Mouse (Mus musculus): ENCODE measurements at regions not wholly inside any gene's neighbourhood (a gene's known extent, or its start where the extent isn't known, plus 50 kb on each side); places are given as distances from the start of the nearest gene placed in this dataset.

- 68% methylated on average over 7 of the region's 7 CpGs for WGBS (ENCODE audit: insufficient replicate concordance)
- no peak overlapping the region for H3K4me2 ChIP-seq (ENCODE audit: low read depth, low read length)
- DNase-seq (no peak), ATAC-seq (no peak)
- no peak for TF ChIP-seq CTCF (IDR thresholded peaks at IDR 0.05; ENCODE audit: low read depth)
- no peak for TF ChIP-seq EP300 (IDR thresholded peaks at IDR 0.05; ENCODE audit: low read depth)
- H3K4me3 ChIP-seq (ENCODE audit: low read depth, low read length): no peak overlapping the region
- H3K27ac ChIP-seq (ENCODE audit: low read depth): no peak overlapping the region
- no peaks in the 10 kb centered on the region for H3K27me3 ChIP-seq (ENCODE audit: insufficient read depth, low read length)
- H3K9ac ChIP-seq (replicated peaks): no peak overlapping the region
- no peaks in the 10 kb centered on the region for H3K36me3 ChIP-seq (replicated peaks; ENCODE audit: insufficient read depth, low read length)
- no peaks in the 10 kb centered on the region for H3K4me1 ChIP-seq (ENCODE audit: insufficient read depth)
- H3K9me3 ChIP-seq (ENCODE audit: low read length): no peaks in the 10 kb centered on the region
These were observed 674.7 kb upstream of the Sox9 start for GRCm38 (mm10) chr11:112107314-112107713.

GRCm38 (mm10) chr11:112121026-112121425 lies 661.0 kb upstream of the Sox9 start:
- H3K27ac ChIP-seq (ENCODE audit: low read depth): no peak overlapping the region
- H3K27me3 ChIP-seq (ENCODE audit: insufficient read depth, low read length): no peaks in the 10 kb centered on the region
- H3K9me3 ChIP-seq (ENCODE audit: low read length): no peaks in the 10 kb centered on the region
- WGBS (ENCODE audit: insufficient replicate concordance): 85% methylated on average over 6 of the region's 6 CpGs
- TF ChIP-seq CTCF (IDR thresholded peaks at IDR 0.05; ENCODE audit: low read depth) (no peak), EP300 (IDR thresholded peaks at IDR 0.05; ENCODE audit: low read depth) (no peak)
- no peaks in the 10 kb centered on the region for H3K36me3 ChIP-seq (replicated peaks; ENCODE audit: insufficient read depth, low read length)
- no peak for ATAC-seq
- DNase-seq: no peak
- no peak overlapping the region for H3K4me3 ChIP-seq (ENCODE audit: low read depth, low read length)
- H3K9ac ChIP-seq (replicated peaks): no peak overlapping the region
- H3K4me1 ChIP-seq (ENCODE audit: insufficient read depth): no peaks in the 10 kb centered on the region
- no peak overlapping the region for H3K4me2 ChIP-seq (ENCODE audit: low read depth, low read length)

- ATAC-seq: no peak
- Histone ChIP-seq H3K27ac (ENCODE audit: low read depth) (no peak overlapping the region), H3K27me3 (ENCODE audit: insufficient read depth, low read length) (no peaks in the 10 kb centered on the region), H3K9ac (replicated peaks) (no peak overlapping the region), H3K9me3 (ENCODE audit: low read length) (no peaks in the 10 kb centered on the region), H3K36me3 (replicated peaks; ENCODE audit: insufficient read depth, low read length) (no peaks in the 10 kb centered on the region), H3K4me2 (ENCODE audit: low read depth, low read length) (no peak overlapping the region), H3K4me3 (ENCODE audit: low read depth, low read length) (no peak overlapping the region), H3K4me1 (ENCODE audit: insufficient read depth) (no peaks in the 10 kb centered on the region)
- TF ChIP-seq EP300 (IDR thresholded peaks at IDR 0.05; ENCODE audit: low read depth) (no peak), CTCF (IDR thresholded peaks at IDR 0.05; ENCODE audit: low read depth) (no peak)
- 55% methylated on average over 5 of the region's 5 CpGs for WGBS (ENCODE audit: insufficient replicate concordance)
- DNase-seq: no peak
These were observed 660.2 kb upstream of the Sox9 start for GRCm38 (mm10) chr11:112121831-112122230.

- 67% methylated on average over 12 of the region's 12 CpGs for WGBS (ENCODE audit: insufficient replicate concordance)
- no peak for TF ChIP-seq EP300 (IDR thresholded peaks at IDR 0.05; ENCODE audit: low read depth)
These were observed 656.6 kb upstream of the Sox9 start for GRCm38 (mm10) chr11:112125249-112125933.

GRCm38 (mm10) chr11:112130090-112130489 lies 651.9 kb upstream of the Sox9 start:
- TF ChIP-seq CTCF (IDR thresholded peaks at IDR 0.05; ENCODE audit: low read depth) (no peak), EP300 (IDR thresholded peaks at IDR 0.05; ENCODE audit: low read depth) (no peak)
- no peaks in the 10 kb centered on the region for H3K9me3 ChIP-seq (ENCODE audit: low read length)
- ATAC-seq (no peak), DNase-seq (no peak)
- H3K4me3 ChIP-seq (ENCODE audit: low read depth, low read length): no peak overlapping the region
- H3K27ac ChIP-seq (ENCODE audit: low read depth): no peak overlapping the region
- H3K36me3 ChIP-seq (replicated peaks; ENCODE audit: insufficient read depth, low read length): no peaks in the 10 kb centered on the region
- H3K9ac ChIP-seq (replicated peaks): no peak overlapping the region
- no peaks in the 10 kb centered on the region for H3K27me3 ChIP-seq (ENCODE audit: insufficient read depth, low read length)
- H3K4me1 ChIP-seq (ENCODE audit: insufficient read depth): no peaks in the 10 kb centered on the region
- WGBS (ENCODE audit: insufficient replicate concordance): 31% methylated on average over 4 of the region's 4 CpGs
- no peak overlapping the region for H3K4me2 ChIP-seq (ENCODE audit: low read depth, low read length)

More at GRCm38 (mm10) chr11:112125249-112125933, 656.6 kb upstream of the Sox9 start:
- no peaks in the 10 kb centered on the region for H3K4me1 ChIP-seq (ENCODE audit: insufficient read depth)
- ATAC-seq: no peak
- H3K9ac ChIP-seq (replicated peaks): no peak overlapping the region
- H3K36me3 ChIP-seq (replicated peaks; ENCODE audit: insufficient read depth, low read length): no peaks in the 10 kb centered on the region
- H3K27ac ChIP-seq (ENCODE audit: low read depth): no peak overlapping the region
- no peak overlapping the region for H3K4me3 ChIP-seq (ENCODE audit: low read depth, low read length)
- no peak for DNase-seq
- no peaks in the 10 kb centered on the region for H3K27me3 ChIP-seq (ENCODE audit: insufficient read depth, low read length)
- no peak overlapping the region for H3K4me2 ChIP-seq (ENCODE audit: low read depth, low read length)
- H3K9me3 ChIP-seq (ENCODE audit: low read length): no peaks in the 10 kb centered on the region

GRCm38 (mm10) chr11:112137401-112138020 lies 644.5 kb upstream of the Sox9 start:
- no peaks in the 10 kb centered on the region for H3K4me1 ChIP-seq (ENCODE audit: insufficient read depth)
- WGBS (ENCODE audit: insufficient replicate concordance): 42% methylated on average over 8 of the region's 8 CpGs
- H3K9me3 ChIP-seq (ENCODE audit: low read length): no peaks in the 10 kb centered on the region
- H3K4me3 ChIP-seq (ENCODE audit: low read depth, low read length): no peak overlapping the region
- no peaks in the 10 kb centered on the region for H3K36me3 ChIP-seq (replicated peaks; ENCODE audit: insufficient read depth, low read length)
- no peak overlapping the region for H3K4me2 ChIP-seq (ENCODE audit: low read depth, low read length)
- H3K27me3 ChIP-seq (ENCODE audit: insufficient read depth, low read length): no peaks in the 10 kb centered on the region
- no peak overlapping the region for H3K9ac ChIP-seq (replicated peaks)
- TF ChIP-seq EP300 (IDR thresholded peaks at IDR 0.05; ENCODE audit: low read depth) (no peak), CTCF (IDR thresholded peaks at IDR 0.05; ENCODE audit: low read depth) (no peak)
- no peak for ATAC-seq
- H3K27ac ChIP-seq (ENCODE audit: low read depth): no peak overlapping the region
- DNase-seq: no peak
